Mouse (Mus musculus): ENCODE measurements at regions not wholly inside any gene's neighbourhood (a gene's known extent, or its start where the extent isn't known, plus 50 kb on each side); places are given as distances from the start of the nearest gene placed in this dataset.
A peak's percentile ranks its signal among the peaks of the same experiment; 100 is the strongest.

DNA sequence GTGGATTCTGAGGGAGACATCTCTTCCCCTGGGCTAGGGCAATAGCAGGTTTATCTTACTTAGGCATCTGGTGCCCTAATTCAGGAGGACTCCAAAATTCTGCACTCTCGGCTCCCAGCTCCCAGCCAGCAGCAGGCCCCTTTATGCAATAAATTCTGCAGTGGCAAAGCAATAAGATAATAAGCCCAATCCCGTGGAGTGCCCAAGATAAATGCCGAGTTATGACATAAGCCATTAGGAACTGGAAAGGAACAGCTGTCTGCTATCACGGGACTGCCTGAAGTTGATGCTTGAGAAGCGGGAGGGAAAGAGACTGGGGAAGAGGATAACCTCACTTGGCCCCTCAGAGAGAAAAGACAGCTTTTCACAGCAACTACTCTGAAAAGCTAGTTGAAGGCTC is 159.0 kb downstream of the 1190002N15Rik start:
- peak; percentile 76 for DNase-seq

DNA sequence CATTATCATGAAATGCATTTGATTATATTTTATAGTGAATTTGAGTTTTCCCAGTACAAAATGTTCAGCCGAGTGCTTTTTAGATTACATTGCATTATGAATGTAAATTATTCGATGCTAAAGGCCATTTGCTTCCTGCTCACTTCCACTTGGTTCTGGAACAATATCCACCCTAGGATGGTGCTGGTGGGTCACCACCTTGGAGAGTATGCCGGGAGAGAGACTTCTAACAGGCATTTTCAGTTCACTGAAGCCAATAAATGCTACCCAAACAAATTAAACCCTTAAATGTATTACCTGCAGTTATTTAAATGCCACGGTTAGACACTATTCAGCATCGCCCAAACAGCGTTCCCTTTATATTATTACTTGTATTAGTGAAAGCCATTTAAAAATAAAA is 159.6 kb downstream of the 1190002N15Rik start:
- no peak for DNase-seq

DNA sequence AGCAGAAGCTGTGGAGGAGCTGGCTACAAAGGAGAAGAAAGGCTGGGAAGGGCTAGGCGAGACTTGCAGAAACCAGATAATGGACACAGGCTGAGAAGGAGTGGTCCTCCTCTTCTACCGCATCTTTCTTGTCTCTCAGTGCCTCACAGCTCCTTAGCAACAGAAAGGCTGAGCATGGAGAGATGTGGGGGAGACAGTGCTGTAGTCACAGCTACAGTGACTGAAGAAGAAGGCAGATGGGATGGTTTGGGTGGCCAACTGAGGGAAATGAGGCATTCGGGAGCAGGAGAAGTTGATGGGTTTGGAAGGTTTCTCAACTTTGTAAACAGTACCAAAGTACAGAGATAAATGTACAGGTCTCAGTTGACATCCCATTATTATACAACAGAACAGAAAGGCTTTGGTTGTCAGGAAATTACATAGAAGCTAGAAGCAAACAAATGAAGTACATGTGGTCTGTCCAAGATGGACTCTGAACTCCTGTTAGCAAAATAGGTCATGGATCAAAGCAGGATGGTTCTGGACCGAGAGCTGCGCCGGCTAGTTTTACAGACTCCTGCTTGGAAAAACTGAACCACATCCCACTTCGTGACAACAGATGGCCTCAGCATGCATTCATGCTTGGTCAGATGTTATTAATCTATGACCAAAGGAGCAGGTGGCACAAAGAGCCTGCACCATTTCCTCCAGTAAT is 160.4 kb downstream of the 1190002N15Rik start:
- DNase-seq: peak; percentile 86

DNA sequence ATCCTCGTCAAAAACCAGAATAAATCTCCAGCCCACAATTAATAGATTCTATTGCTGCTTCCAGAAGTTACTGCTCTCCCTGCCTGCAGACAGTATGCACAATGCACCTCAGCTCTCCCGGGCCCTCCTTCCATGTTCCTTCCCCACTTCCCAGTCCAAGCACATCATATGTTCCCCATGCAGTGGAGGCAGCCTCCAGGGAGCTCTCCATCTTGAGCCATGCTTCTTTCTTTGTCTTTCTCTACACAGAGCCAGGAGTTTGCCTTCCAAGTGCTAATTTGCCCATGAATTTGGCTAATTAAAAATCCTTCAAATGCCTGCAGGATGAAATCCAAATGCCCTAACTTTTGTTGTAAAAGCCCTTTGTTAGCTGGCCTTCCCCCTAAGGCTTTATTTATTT is 166.9 kb downstream of the 1190002N15Rik start:
- no peak for DNase-seq

DNA sequence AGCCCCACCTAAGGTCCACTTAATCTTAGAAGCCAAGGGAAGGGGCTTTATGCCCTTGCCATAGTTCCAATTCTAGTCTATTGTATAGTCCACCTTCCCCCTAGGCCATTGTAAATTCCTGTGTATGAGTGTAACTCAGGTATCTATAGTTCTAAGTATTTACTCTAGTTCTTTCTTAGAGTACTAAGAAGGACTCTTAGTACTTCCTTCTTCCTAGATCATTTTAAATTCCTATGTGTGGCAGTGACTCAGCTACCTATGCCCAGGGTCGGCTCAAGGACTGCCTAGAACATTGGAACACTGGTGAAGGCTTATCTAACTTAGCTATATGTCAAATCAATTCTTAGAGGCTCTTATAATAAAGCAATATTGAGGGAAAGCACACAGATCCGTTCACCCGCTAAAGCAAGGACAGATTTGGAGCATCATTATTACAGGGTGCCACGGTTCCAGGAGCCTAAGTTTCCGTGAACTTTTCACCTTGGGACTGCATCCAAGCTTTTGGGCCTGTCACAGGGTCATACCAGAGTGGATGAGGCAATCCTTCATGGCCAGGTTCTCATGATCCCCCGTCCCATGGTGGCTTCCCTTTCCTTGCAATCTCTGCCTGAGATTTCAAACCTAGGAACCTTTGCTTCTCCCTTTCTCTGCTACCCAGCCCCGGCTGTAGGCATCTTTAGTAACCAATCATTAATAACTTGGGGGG is 169.5 kb downstream of the 1190002N15Rik start:
- no peak for DNase-seq

DNA sequence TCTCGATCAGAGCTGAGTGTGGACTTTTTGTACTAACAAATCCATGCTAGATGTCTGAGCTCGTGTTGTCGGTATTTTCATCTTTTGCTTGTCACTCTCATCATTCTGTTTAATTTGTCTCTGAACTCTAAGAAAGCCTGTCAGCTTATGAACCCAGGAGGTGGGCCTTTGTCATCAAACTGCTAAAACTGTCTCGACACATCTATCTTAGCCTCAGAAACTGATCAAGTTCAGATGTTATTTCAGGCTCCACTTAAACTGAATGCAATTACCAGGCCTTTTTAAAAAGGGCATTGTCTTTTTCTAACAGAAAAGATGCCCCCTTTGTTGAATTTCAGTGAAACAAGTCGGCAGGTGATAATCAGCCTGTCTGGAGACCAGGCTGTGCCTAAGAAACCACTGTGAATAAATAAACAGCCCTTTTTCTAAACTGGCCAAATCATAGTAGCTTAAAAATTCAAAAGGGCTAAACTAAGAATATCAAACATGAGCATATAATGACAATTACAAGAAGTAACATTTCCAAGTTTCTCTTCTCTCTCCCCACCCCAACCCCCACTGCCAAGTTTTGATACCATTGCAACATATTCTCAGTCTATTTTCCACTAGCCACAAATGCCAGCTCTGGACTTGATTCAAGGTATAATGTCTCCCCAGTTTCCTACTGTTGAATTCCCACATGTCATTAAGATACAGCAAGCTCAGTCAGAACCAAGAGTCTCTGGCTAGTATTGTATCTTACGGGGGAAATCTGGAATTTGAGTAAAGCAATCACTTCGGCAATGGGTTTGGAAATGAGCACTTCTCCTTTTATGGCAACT is 175.8 kb downstream of the 1190002N15Rik start:
- peak; percentile 66 for DNase-seq

DNA sequence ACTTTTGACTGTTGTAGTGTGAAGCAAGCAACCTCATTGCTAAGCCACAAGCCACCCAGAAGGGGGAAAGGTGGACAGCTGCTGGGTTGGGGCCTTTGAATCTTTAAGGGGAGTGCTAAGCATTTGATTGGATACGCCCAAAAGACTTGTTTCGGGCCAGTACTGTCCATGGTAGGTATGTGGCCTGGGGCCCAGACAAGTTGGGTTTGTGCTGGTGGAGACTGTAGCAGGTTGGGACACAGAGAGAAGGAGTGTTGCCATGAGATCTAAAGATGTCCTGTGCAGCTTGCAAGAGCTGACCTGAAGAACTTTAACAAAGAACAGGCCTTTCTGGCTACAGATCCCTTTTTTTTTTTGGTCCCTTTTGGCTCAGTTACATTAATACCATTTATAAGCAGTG is 176.9 kb downstream of the 1190002N15Rik start:
- no peak for DNase-seq

DNA sequence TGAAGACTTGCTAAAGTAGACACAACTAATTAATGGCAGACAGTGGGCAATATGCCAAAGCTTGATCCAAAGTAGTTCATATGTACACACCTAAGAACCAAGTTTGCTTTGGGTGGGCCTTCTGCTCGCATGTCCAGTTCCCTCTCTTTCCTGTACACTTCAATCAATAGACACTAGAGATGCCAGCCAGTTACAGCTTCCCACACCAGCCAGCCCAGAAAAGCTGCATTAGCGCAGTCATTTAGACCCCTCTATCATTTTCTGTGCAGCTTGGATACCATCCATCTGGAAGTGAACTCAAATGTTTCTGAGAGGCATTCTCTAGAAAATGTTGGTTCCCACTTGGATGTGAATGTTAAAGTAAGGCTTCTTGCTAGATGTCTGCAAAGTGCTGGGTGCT is 179.7 kb downstream of the 1190002N15Rik start:
- DNase-seq: no peak

DNA sequence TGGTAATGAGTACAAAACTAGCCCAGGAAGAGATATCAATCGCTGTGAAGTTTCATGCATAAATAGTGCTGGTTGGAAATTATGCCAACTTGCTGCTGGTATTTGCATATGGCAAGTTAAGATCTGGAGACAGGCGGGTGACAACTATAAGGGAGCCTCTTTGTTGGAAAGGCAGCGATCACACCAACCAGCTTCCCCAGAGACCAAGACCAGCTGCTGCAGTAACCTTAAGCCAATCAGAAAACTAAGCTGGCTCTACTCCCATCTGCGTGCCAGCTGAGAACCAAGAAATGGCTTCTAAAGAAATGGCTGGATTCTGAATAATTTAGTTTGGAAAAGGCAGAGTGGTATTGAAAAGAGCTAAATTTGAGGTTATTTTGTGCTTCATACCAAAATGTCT is 195.9 kb downstream of the 1190002N15Rik start:
- peak; percentile 21 for DNase-seq

DNA sequence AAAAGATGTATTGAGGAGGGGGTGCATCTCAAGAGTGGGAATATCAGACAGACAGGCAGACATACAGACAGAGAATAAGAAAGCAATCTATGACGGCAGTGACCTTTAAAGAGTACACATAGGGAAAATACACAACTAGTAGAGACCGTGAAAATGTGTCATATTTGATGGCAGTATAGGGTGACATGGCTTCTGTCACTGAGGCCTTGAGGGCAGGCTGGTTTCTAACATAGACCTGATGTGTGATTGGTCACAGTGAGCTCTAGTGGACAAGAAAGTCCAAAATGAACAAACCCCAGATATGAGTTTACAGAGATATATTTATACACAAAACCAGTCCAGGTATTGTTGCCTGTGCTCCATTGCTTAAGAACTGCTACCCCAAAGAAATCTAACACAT is 196.3 kb downstream of the 1190002N15Rik start:
- DNase-seq: no peak

DNA sequence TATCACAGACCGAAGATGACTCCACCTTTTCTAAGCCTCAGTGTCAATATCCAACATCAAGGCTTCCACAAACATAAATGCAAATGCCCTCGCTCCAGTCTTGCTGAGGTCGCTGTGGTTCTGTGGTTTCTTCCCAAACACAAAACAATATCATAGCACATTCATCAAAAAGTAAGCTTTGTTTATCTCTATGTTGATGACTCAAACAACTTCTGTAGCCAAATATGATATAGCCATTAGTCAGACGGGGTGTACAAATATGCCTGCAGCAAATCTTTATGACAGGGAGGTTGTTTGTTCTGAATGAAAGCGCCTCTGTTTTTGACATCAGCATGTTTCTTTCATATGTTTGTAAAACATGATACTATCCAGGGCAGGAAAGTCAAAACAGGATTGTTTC is 204.4 kb downstream of the 1190002N15Rik start:
- DNase-seq: no peak

DNA sequence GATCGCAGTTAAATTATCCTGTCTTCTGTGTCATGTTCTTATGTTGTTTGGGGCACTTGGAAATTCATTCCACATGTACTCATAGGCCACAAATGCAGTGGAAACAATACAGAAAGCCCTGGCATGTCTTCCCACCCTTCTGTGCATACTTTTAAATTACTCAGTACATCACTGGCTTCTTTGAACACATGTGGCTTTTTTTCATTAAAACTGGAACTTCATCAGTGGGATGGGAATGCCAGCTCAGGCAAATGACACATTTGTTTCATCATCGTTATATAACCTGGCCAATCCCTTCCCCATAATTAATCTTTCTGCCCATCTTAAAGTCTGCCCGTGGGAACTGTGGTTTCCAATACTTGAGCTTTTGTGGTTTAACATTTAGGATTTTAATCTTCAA is 214.9 kb downstream of the 1190002N15Rik start:
- DNase-seq: no peak

DNA sequence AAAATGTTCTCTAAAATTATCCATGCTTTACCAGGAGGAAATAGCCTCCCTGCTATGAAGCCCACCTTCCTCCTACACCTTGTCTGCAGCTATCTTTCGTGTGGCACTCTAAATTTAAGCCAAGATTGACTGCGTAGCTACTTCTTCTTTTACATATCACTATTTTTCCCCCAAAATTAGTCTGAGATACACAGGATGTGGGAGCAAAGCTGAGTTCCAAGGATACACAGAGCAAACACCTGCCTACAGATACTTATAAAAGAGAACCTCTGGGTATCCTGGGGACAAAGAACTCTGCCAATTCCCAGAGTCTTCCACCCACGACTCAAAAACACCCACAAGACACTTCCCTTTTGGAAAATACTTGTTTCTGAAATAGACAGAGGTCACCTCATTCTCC is 235.3 kb downstream of the 1190002N15Rik start:
- no peak for DNase-seq

DNA sequence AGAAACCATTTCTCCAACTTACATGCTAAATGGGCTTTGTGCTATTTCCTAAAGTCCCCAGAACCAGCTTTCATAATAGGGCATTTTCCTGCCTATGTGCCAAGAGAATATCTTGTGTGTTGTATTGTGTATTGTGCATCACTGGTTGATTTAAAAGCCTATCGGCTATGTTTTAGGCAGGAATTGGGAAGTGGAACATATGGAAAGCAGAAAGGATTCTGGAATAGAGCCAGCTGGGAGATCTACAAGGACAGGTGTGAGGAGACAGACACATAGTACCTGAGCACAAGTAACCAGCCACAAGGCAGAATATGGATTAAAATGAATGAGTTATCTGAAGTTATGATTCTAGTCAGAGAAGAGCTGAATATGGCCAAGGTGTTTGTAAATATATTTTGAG is 236.0 kb downstream of the 1190002N15Rik start:
- DNase-seq: no peak

DNA sequence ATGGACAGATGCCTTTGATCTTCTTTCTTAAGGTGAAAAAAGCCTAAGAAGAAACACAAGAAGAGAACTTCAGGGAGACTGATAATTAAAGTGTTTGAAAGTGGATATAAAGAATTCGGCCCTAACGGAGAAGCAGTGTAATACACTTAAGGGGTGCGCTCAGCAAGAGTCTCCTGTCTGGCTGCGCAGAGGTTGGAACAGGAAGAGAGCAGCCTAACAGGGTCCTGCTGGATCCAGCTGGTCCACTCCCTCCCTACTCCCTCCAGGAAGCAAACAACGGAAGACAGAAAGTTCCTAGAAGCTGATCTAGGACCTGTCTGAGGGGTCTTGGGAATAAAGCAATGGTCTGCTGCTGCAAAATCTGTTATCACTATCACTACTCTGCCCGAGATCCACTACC is 242.4 kb downstream of the 1190002N15Rik start:
- DNase-seq: no peak

DNA sequence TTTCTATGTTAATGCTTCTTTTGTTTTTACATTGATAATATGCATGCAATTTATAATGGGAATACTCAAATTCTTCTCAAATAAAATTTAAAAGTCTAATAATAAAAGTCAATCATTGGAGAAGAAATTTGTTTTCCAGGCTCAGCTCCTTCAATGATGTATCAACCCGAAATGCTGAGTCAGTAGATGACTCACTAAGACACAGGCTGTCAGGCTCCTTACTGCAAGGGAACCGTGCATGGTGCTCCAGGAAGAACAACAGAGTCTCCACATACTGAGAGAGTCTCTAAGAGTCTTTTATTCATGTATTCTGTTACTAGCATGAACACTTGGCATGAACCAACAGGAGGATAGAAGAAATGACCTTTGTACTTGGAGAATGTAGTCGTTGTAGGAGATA is 245.7 kb downstream of the 1190002N15Rik start:
- DNase-seq: no peak

DNA sequence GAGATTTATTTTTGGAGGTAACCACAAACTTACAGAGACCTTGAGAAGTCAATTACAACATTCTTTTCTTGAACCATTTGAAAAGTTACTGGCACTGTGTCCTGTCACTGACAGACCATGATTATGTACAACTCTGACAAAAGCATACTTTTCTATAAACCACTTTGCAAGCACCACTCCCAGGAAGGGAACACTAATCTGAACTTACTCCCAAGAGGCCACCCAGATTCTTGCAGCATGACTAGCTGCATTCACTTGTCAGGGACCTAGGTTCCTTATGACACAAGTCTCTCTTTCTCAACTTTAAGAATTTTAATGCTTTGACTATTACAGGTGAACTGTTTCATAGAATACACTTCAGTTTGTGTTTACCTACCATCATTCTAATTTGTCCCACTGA is 248.3 kb downstream of the 1190002N15Rik start:
- no peak for DNase-seq

DNA sequence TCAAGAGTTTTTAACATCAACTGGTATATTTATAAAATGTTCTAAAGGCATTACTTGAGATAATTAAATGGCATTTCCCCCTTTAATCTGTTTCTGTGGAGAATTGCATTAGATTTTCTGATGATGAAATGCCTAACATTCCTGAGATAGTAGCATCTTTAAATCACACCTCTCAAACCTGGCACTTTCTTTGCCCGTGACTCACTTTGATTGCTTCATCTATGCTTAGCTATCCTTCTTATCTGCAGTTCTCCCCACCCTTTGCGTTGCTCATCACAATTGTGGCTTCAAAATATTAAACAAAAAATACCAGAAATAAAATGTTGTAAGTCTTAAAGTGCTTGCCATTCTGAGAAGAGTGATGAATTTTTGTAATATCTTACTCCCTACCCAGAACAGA is 250.3 kb downstream of the 1190002N15Rik start:
- no peak for DNase-seq

DNA sequence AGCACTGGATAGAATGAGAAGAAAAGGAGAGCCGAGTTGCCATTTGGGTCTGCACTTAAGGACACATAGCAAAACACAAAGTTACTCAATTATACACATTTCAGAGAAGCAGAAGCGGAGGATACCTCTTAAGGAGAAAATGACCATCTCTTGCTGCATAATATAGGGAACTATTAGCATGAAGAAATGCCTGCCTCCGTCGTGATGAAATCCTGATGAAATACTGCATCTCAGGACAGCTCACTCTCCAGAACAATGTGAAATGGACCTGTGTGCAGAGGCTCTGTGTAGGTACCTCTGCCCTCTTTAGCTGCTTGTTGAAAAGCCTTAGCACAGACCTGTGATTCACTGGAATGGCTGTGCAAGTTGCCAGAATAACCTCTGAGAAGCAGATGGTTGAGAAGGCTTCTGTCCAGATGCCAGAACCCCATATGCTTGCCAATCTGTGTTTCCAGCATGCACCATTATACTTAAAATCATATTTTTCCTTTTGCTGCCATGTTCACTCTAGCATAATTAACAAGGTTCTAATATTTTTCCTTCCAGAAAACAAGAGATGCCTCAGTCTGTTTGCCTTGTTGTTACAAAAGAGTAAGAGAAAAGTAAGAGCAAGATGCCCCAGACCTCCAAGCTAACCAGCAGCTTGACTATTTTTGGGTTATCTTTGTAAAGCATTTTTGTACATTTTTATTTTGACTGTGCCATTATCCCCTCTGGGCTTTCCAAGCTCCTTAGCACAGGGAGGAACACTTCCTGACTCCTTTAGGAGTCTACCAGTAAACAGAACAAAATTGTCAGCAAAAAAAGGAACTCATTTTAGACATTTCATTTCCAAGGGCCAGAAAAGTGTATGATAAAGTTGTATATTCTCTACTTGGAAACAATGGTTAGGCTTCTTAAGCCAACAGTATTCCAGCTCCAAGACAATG is 259.0 kb downstream of the 1190002N15Rik start:
- no peak for DNase-seq

DNA sequence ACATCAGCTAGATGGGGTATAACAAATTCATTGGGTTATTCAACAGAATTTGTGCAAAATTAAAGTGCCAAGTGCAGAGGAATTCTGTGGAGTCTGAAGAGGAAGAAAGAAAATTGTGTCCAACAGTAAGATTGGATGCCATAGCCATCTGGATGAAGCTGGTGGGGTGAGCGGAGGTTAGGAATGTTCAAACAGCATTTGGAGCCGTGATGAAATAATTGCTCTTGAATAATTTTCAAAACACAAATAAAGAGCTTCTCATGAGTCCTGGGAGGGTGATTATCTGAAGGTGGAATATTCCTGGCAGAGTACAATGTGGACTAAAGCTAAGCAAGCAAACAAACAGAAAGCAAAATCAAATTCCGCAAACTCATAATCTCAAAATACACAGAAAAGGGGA is 260.8 kb downstream of the 1190002N15Rik start:
- DNase-seq: no peak

DNA sequence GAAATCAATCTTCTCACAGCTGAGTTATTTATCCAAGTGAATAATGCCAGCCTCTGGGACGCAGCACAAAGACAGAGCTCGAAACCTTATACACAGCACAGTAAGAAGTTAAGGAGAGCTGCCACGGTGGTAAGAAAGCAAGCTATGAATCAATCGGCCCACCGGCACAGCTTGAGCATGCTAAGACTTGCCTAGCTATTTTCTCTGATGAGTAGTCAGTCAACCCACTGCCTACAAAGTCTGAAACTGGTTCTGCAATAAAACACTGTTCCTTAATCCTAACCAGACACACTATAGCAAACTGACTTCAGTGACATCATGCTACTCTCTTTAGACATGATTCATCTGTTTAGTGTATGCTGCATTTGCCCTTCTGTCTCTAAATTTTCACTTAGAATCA is 268.7 kb downstream of the 1190002N15Rik start:
- no peak for DNase-seq

DNA sequence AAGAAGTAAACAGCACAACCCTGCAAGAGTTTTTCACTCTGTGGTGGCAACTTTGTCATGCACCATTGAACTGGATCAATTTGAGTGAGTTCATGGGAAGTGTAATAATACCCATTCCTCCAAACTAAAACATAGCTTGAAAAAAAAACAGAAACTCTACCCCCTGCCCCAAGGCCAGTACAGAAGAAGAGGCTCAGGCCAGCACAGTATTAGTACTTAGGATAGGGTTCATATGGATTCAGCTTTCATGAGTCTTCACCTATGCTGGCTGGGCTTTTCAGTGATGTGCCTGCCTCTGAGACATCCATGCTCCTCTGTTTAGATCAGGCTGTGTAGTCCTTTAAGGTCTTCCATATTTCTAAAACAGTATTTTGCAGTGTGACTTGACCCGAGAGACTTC is 270.6 kb downstream of the 1190002N15Rik start:
- DNase-seq: no peak

Measured in retina, postnatal 1 day (tissue).